Mouse (Mus musculus) bone marrow macrophage, adult 2 months (primary cell): Measurements from ENCODE around the gene Gpc5.

Source experiments
- CTCF ChIP-seq: IDR thresholded peaks from 2 replicates; pipeline ENCODE4 v1.5.1; 2012; ENCODE audit warnings: low read depth, mild to moderate bottlenecking, low read length, moderate library complexity
- POLR2A ChIP-seq: IDR thresholded peaks from 2 replicates; pipeline ENCODE4 v1.6.1; 2012; ENCODE audit warnings: mild to moderate bottlenecking, low read depth, low read length, borderline replicate concordance

- no peak for TF ChIP-seq CTCF
- TF ChIP-seq POLR2A, result no peak
These were observed 393.1 kb downstream of the Gpc5 start for GRCm38 (mm10) chr14:115485090-115485489.
